Mouse (Mus musculus): ENCODE measurements around the gene 4933411K16Rik. TPM values are rescaled to one million over a fixed set of nuclear protein-coding genes. Genes with fewer than 3 reads are reported as not detected.

The 4933411K16Rik gene
- polyA plus RNA-seq, 1 experiment = not detected

DNA sequence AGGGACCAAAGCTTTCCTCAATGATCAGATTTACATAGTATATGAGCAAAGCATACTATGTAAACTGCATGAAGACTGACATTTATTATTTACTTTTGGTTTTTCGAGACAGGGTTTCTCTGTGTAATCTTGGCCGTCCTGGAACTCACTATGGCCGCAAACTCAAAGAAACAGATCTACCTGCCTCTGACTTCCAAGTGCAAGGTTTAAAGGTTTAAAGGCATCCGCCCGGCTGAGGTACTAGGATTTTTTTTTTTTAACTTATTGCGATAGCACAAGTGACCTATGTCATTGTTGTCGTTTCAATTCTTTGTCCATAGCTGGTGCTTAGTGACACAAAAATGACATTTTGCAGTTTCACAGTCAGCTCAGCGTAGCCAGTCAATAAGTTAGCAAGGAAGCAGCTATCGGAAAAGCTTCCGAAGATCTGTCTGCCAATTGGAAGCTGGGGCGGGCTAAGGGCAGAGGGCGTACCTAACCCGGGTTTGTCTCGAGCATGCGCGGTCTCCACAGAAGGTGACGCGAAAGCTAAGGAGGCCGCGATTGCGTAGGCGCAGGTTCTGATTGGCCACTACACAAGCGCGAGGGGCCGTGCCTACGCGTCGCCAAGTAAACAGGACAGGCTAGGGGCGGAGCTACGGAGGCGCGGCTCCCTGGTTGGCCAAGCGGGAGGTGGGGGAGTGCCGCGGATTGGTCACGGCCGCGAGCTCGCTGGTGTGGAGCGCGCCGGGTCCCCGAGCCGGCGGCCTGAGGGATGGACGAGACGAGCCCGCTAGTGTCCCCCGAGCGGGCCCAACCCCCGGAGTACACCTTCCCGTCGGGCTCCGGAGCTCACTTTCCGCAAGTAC lies 37.9 kb downstream of the 4933411K16Rik start, which contains the start of gene Pi4k2a:
TSS of gene Pi4k2a (plus strand) at position 723 of the 848 bp plus-strand sequence.
- TF ChIP-seq POLR2A (IDR thresholded peaks at IDR 0.05; ENCODE audit: borderline replicate concordance, control insufficient read depth, low read depth, low read length) (peak; percentile 56; the same call in 1 of the 2 replicates), CTCF (IDR thresholded peaks at IDR 0.05; ENCODE audit: control insufficient read depth, insufficient read depth, low read length) (no peak)
- H3K4me3 ChIP-seq (replicated peaks; ENCODE audit: control insufficient read depth, low read depth, low read length) = peak within 1 kb of the TSS; percentile 88
- under 1% methylated on average over 41 of the region's 55 CpGs for WGBS
- peak within 1 kb of the TSS; percentile 92 for H3K27ac ChIP-seq (ENCODE audit: control insufficient read depth, insufficient read depth, low read depth, low read length, poor library complexity)
- H3K4me1 ChIP-seq (ENCODE audit: control insufficient read depth, insufficient read depth, low read length) = peaks cover 3% of the 10 kb centered on the region; the same call in 1 of the 2 replicates

GRCm38 (mm10) chr19:42090637-42091141 lies 38.6 kb downstream of the 4933411K16Rik start:
- WGBS = under 1% methylated on average over 52 of the region's 52 CpGs
- Histone ChIP-seq H3K4me3 (replicated peaks; ENCODE audit: control insufficient read depth, low read depth, low read length) (peak overlapping the region; percentile 88), H3K4me1 (ENCODE audit: control insufficient read depth, insufficient read depth, low read length) (peaks cover 3% of the 10 kb centered on the region; the same call in 1 of the 2 replicates), H3K27ac (ENCODE audit: control insufficient read depth, insufficient read depth, low read depth, low read length, poor library complexity) (peak overlapping the region; percentile 92)
- no peak for TF ChIP-seq POLR2A (IDR thresholded peaks at IDR 0.05; ENCODE audit: borderline replicate concordance, control insufficient read depth, low read depth, low read length)
- no peak for TF ChIP-seq CTCF (IDR thresholded peaks at IDR 0.05; ENCODE audit: control insufficient read depth, insufficient read depth, low read length)

GRCm38 (mm10) chr19:42099406-42099805 lies 47.4 kb downstream of the 4933411K16Rik start:
- no peak overlapping the region for H3K27ac ChIP-seq (ENCODE audit: control insufficient read depth, insufficient read depth, low read depth, low read length, poor library complexity)
- no peaks in the 10 kb centered on the region for H3K4me1 ChIP-seq (ENCODE audit: control insufficient read depth, insufficient read depth, low read length)
- no peak for TF ChIP-seq CTCF (IDR thresholded peaks at IDR 0.05; ENCODE audit: control insufficient read depth, insufficient read depth, low read length)
- TF ChIP-seq POLR2A (IDR thresholded peaks at IDR 0.05; ENCODE audit: borderline replicate concordance, control insufficient read depth, low read depth, low read length) = no peak
- 83% methylated on average over 3 of the region's 3 CpGs for WGBS
- no peak overlapping the region for H3K4me3 ChIP-seq (replicated peaks; ENCODE audit: control insufficient read depth, low read depth, low read length)

Other genes starting within 250 kb of the 4933411K16Rik start
- gene Frat1, start 222.3 kb upstream of the 4933411K16Rik start, polyA plus RNA-seq (2011; ENCODE audit: insufficient read depth, insufficient read length, low replicate concordance, missing spikeins) = 6.4 and 12.0 TPM in 2 replicates
- 4.5 and 9.7 TPM in 2 replicates for gene Frat2, start 204.1 kb upstream of the 4933411K16Rik start, polyA plus RNA-seq (2011; ENCODE audit: insufficient read depth, insufficient read length, low replicate concordance, missing spikeins)
- 5.8 and 12.5 TPM in 2 replicates for gene Rrp12, start 156.1 kb upstream of the 4933411K16Rik start, polyA plus RNA-seq (2011; ENCODE audit: insufficient read depth, insufficient read length, low replicate concordance, missing spikeins)
- gene Pgam1, start 140.3 kb upstream of the 4933411K16Rik start, polyA plus RNA-seq (2011; ENCODE audit: insufficient read depth, insufficient read length, low replicate concordance, missing spikeins) = 47.1 and 160 TPM in 2 replicates
- gene Exosc1, start 118.8 kb upstream of the 4933411K16Rik start, polyA plus RNA-seq (2011; ENCODE audit: insufficient read depth, insufficient read length, low replicate concordance, missing spikeins) = 16.4 and 24.6 TPM in 2 replicates
- gene Zdhhc16, start 118.8 kb upstream of the 4933411K16Rik start, polyA plus RNA-seq (2011; ENCODE audit: insufficient read depth, insufficient read length, low replicate concordance, missing spikeins) = 27.4 and 59.8 TPM in 2 replicates
- 28.0 and 45.8 TPM in 2 replicates for gene Mms19, start 71.1 kb upstream of the 4933411K16Rik start, polyA plus RNA-seq (2011; ENCODE audit: insufficient read depth, insufficient read length, low replicate concordance, missing spikeins)
- gene Ubtd1, start 70.5 kb upstream of the 4933411K16Rik start, polyA plus RNA-seq (2011; ENCODE audit: insufficient read depth, insufficient read length, low replicate concordance, missing spikeins) = 6.0 and 10.2 TPM in 2 replicates
- gene Ankrd2, start 16.2 kb upstream of the 4933411K16Rik start, polyA plus RNA-seq (2011; ENCODE audit: insufficient read depth, insufficient read length, low replicate concordance, missing spikeins) = not detected in 2 replicates
- 1.8 TPM in 1 of 2 replicates, not detected in the other for gene Hoga1, start 6.6 kb upstream of the 4933411K16Rik start, polyA plus RNA-seq (2011; ENCODE audit: insufficient read depth, insufficient read length, low replicate concordance, missing spikeins)
- 1.4 TPM in 1 of 2 replicates, not detected in the other for gene Morn4, start 34.1 kb downstream of the 4933411K16Rik start, polyA plus RNA-seq (2011; ENCODE audit: insufficient read depth, insufficient read length, low replicate concordance, missing spikeins)
- gene Pi4k2a, start 38.2 kb downstream of the 4933411K16Rik start, polyA plus RNA-seq (2011; ENCODE audit: insufficient read depth, insufficient read length, low replicate concordance, missing spikeins) = 6.6 and 11.5 TPM in 2 replicates
- gene Avpi1, start 76.8 kb downstream of the 4933411K16Rik start, polyA plus RNA-seq (2011; ENCODE audit: insufficient read depth, insufficient read length, low replicate concordance, missing spikeins) = 2.9 TPM in 1 of 2 replicates, not detected in the other
- 8.4 and 16.9 TPM in 2 replicates for gene Marveld1, start 95.2 kb downstream of the 4933411K16Rik start, polyA plus RNA-seq (2011; ENCODE audit: insufficient read depth, insufficient read length, low replicate concordance, missing spikeins)
- 20.8 and 53.1 TPM in 2 replicates for gene Zfyve27, start 111.7 kb downstream of the 4933411K16Rik start, polyA plus RNA-seq (2011; ENCODE audit: insufficient read depth, insufficient read length, low replicate concordance, missing spikeins)
- gene Sfrp5, start 150.0 kb downstream of the 4933411K16Rik start, polyA plus RNA-seq (2011; ENCODE audit: insufficient read depth, insufficient read length, low replicate concordance, missing spikeins) = not detected in 2 replicates
- 1.8 TPM in 1 of 2 replicates, not detected in the other for gene Golga7b, start 195.3 kb downstream of the 4933411K16Rik start, polyA plus RNA-seq (2011; ENCODE audit: insufficient read depth, insufficient read length, low replicate concordance, missing spikeins)